Mouse (Mus musculus) cerebellum, adult 2 months (tissue): Measurements from ENCODE around the gene Slc12a8. TPM values are rescaled to one million over a fixed set of nuclear protein-coding genes. Genes with fewer than 3 reads are reported as not detected.

ENCODE experiments used
- DNase-seq, 2 experiments: peaks; one replicate each; pipeline ENCODE4 v3.0.0; 2021
- H3K27ac ChIP-seq: fragments of 200-500 bp; 2 replicates; pipeline ENCODE4 v1.5.1; 2012; ENCODE audit warnings: low read length, control low read depth, inconsistent platforms; ENCODE audit not compliant: insufficient read depth
- H3K27me3 ChIP-seq: fragments of 200-500 bp; 2 replicates; pipeline ENCODE4 v1.6.1; 2012; ENCODE audit warnings: inconsistent platforms, mild to moderate bottlenecking, low read length, moderate library complexity; ENCODE audit not compliant: control insufficient read depth, insufficient read depth
- H3K4me1 ChIP-seq: fragments of 200-500 bp; 2 replicates; pipeline ENCODE4 v1.6.1; 2011; ENCODE audit warnings: low read length; ENCODE audit not compliant: control insufficient read depth, insufficient read depth
- H3K4me3 ChIP-seq: fragments of 200-500 bp; replicated peaks from 2 replicates; pipeline ENCODE3; 2011; ENCODE audit warnings: mild to moderate bottlenecking, low read depth, low read length, control low read depth; ENCODE audit not compliant: insufficient read depth
- CTCF ChIP-seq: fragments of 200-500 bp; IDR thresholded peaks from 2 replicates; pipeline ENCODE4 v1.5.1; 2011; ENCODE audit warnings: low read depth, mild to moderate bottlenecking, control low read depth, low read length, moderate library complexity, borderline replicate concordance; ENCODE audit not compliant: insufficient read depth
- POLR2A ChIP-seq: fragments of 200-500 bp; IDR thresholded peaks from 2 replicates; pipeline ENCODE4 v1.6.1; 2011; ENCODE audit warnings: low read length, control low read depth, borderline replicate concordance; ENCODE audit not compliant: insufficient read depth
- WGBS: fragments of 180-500 bp; shearing (Covaris S2); methylation state at CpG from one replicate; pipeline ENCODE4 v1.1.7; 2018; 5-methylcytosine and 5-hydroxymethylcytosine counted together
- polyA plus RNA-seq: library from polyadenylated mRNA; depleted of rRNA; stranded (reverse); fragments of >200 nt; gene quantifications from 2 replicates; pipeline ENCODE4 v1.2.3, GENCODE M21; 2012

The Slc12a8 gene
- polyA plus RNA-seq, 1 experiment = 4.9 TPM

GRCm38 (mm10) chr16:33655443-33655842, 138.3 kb downstream of the Slc12a8 start:
- DNase-seq = no peak
- TF ChIP-seq CTCF (no peak), POLR2A (no peak)
- Histone ChIP-seq H3K27ac (no peak overlapping the region), H3K27me3 (no peaks in the 10 kb centered on the region), H3K4me3 (no peak overlapping the region), H3K4me1 (peaks cover 9% of the 10 kb centered on the region)
- WGBS = 83% methylated on average over 3 of the region's 3 CpGs

GRCm38 (mm10) chr16:33657191-33657590, 140.1 kb downstream of the Slc12a8 start:
- peaks cover 9% of the 10 kb centered on the region for H3K4me1 ChIP-seq
- no peak overlapping the region for H3K4me3 ChIP-seq
- TF ChIP-seq CTCF (no peak), POLR2A (no peak)
- no peak for DNase-seq
- no peaks in the 10 kb centered on the region for H3K27me3 ChIP-seq
- no peak overlapping the region for H3K27ac ChIP-seq
- WGBS = 96% methylated on average over 3 of the region's 3 CpGs

- H3K4me1 ChIP-seq = peaks cover 9% of the 10 kb centered on the region
- 96% methylated on average over 3 of the region's 3 CpGs for WGBS
- no peaks in the 10 kb centered on the region for H3K27me3 ChIP-seq
- H3K27ac ChIP-seq = no peak overlapping the region
- TF ChIP-seq CTCF = no peak
- no peak for TF ChIP-seq POLR2A
- DNase-seq = no peak
- no peak overlapping the region for H3K4me3 ChIP-seq
Measured at GRCm38 (mm10) chr16:33658121-33658520, 141.0 kb downstream of the Slc12a8 start.

GRCm38 (mm10) chr16:33659521-33659920, 142.4 kb downstream of the Slc12a8 start:
- H3K27ac ChIP-seq = no peak overlapping the region
- no peak for TF ChIP-seq CTCF
- no peak for TF ChIP-seq POLR2A
- no peak overlapping the region for H3K4me3 ChIP-seq
- WGBS = 26% methylated on average over 5 of the region's 5 CpGs
- H3K27me3 ChIP-seq = no peaks in the 10 kb centered on the region
- DNase-seq = peak; percentile 54 to 85
- peaks cover 9% of the 10 kb centered on the region for H3K4me1 ChIP-seq

- WGBS = 54% methylated on average over 5 of the region's 5 CpGs
- Histone ChIP-seq H3K4me3 (no peak overlapping the region), H3K4me1 (peaks cover 9% of the 10 kb centered on the region), H3K27me3 (no peaks in the 10 kb centered on the region), H3K27ac (no peak overlapping the region)
- no peak for TF ChIP-seq CTCF
- no peak for DNase-seq
Measured at GRCm38 (mm10) chr16:33660125-33660524, 143.0 kb downstream of the Slc12a8 start.

- Histone ChIP-seq H3K27me3 (no peaks in the 10 kb centered on the region), H3K4me1 (peaks cover 9% of the 10 kb centered on the region), H3K27ac (no peak overlapping the region), H3K4me3 (no peak overlapping the region)
- 94% methylated on average over 10 of the region's 10 CpGs for WGBS
- no peak for TF ChIP-seq CTCF
- no peak for TF ChIP-seq POLR2A
- no peak for DNase-seq
Measured at GRCm38 (mm10) chr16:33662841-33663240, 145.7 kb downstream of the Slc12a8 start.

GRCm38 (mm10) chr16:33666226-33666625, 149.1 kb downstream of the Slc12a8 start:
- DNase-seq = no peak
- Histone ChIP-seq H3K27me3 (no peaks in the 10 kb centered on the region), H3K4me3 (no peak overlapping the region), H3K27ac (no peak overlapping the region), H3K4me1 (peaks cover 11% of the 10 kb centered on the region; the same call in 1 of the 2 replicates)
- 84% methylated on average over 6 of the region's 6 CpGs for WGBS
- TF ChIP-seq CTCF = no peak
- TF ChIP-seq POLR2A = no peak

GRCm38 (mm10) chr16:33666985-33667538, 149.9 kb downstream of the Slc12a8 start:
- TF ChIP-seq POLR2A (no peak), CTCF (no peak)
- no peak overlapping the region for H3K27ac ChIP-seq
- no peak for DNase-seq
- H3K4me1 ChIP-seq = peaks cover 11% of the 10 kb centered on the region; the same call in 1 of the 2 replicates
- whole genome bisulfite sequencing = 81% methylated on average over 4 of the region's 4 CpGs
- H3K27me3 ChIP-seq = no peaks in the 10 kb centered on the region
- H3K4me3 ChIP-seq = no peak overlapping the region

- DNase-seq = no peak
- Histone ChIP-seq H3K27me3 (no peaks in the 10 kb centered on the region), H3K4me1 (peaks cover 12% of the 10 kb centered on the region; the same call in 1 of the 2 replicates), H3K27ac (no peak overlapping the region), H3K4me3 (no peak overlapping the region)
- TF ChIP-seq CTCF (no peak), POLR2A (no peak)
- 96% methylated on average over 2 of the region's 2 CpGs for WGBS
Measured at GRCm38 (mm10) chr16:33668448-33668847, 151.3 kb downstream of the Slc12a8 start.
